Mouse (Mus musculus) adrenal gland, postnatal 4 days (tissue): ENCODE data around the gene Pccb. TPM values are rescaled to one million over a fixed set of nuclear protein-coding genes. Genes with fewer than 3 reads are reported as not detected.

ENCODE experiments used
- DNase-seq, 2 experiments: peaks; one replicate each; pipeline ENCODE4 v3.0.0; 2021 to 2022; ENCODE audit warnings: low spot score in 2 of 2, mixed read lengths in 2 of 2
- long read RNA-seq, 2 experiments: library from polyadenylated mRNA; stranded (forward); transcript quantifications; one replicate each; pipeline ENCODE4 v2.0.0; 2021
- total RNA-seq, 2 experiments: library from RNA; stranded (reverse); gene quantifications; 2 replicates each; pipeline ENCODE4 v1.2.3; 2021

Gene Pccb
- total RNA-seq, result 100 to 1,000 TPM; 102 to 115 TPM
- long read RNA-seq, experiment 1, transcript Pccb-201 (15 exons, 2,320 nt), result major isoform, 67 of 111 reads
- long read RNA-seq, experiment 1, partial matches to known transcripts, result 34 of 111 reads
- long read RNA-seq, experiment 1, other reads (novel, unspliced or antisense), result 8 of 111 reads
- long read RNA-seq, experiment 2, transcript Pccb-201 (15 exons, 2,320 nt), result major isoform, 117 of 166 reads
- long read RNA-seq, experiment 2, partial matches to known transcripts, result 39 of 166 reads
- long read RNA-seq, experiment 2, other reads (novel, unspliced or antisense), result 8 of 166 reads

DNA sequence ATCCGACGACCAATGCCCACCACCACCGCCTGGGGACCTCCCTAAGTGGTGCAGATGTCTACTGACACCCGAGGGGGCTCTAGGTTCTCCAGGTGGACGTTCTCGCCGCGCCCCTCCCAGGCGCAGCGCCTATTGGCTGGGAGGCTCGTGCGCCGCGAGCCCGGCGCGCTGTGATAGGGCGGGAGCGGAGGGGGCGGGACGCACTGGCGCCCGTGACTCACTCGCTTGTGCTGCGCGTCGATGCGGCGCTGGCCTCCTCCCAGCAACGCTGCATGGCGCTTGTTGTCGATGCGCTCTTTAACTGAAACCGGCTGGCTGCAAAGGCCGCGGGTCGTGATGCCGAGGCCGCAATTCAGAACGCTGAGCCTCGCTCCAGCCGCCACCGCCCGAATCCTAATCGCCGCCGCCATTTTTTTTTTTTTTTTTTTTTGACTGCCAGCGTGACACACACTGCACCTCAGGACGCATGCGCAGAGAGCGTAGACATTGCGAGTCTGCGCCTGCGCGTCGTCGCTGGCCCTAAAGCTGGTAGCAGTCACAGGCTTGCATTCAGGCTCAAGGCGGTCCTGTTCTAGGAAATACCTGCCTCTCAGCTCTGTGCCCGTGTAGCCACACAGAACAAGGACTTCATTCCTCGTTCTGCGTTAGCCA, at the start of gene Pccb:
TSS of gene Pccb (minus strand) at position 451 of the 651 bp plus-strand sequence.
- peak; percentile 86 to 92 for DNase-seq

DNA sequence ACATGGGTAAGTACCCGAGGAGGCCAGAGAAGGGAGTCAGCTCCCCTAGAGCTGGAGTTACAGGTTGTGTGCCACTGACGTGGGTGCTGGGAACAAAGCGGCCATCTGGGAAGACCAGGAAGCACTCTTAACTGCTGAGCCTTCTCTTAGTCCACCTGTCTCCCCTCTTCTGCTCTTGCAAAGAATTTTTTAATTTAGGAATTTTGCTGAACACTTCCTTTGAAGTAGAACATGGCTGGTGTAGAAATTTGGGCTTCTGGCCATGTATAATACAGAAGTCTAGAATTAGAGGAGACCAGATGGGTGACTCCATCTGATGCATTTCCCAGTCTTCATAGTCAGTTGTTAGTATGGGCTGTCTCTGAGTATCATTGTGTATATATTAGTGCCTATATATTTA, 49.0 kb upstream of the Pccb start:
- DNase-seq, result no peak

DNA sequence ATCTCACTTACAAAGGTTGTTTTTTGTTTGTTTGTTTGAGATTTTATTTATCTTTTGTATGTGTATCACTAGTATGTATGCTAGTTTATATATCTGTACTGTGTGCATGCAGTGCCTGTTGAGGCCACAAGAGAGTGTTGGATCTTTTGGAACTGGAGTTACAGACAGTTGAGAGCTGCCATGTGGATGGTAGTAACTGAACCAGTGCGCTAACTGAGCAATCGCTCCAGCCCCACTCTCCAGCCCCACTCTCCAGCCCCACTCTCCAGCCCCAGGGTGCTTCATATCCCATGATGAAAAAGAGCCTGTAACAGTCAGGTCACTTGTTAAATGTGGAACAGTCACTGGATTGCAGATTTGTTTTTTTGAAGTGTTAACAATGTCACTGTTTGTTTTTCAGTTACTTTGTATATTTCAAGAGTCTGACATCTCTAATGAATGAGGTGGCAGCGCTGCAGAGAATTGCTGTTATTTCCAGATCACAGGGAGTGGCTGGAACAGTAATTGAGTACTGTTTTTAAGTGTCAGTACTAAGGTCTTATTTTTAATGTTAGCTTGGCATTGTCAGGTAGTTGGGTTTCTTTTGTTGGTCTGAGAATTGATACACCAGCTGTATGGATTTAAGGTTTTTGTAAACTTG, 45.5 kb upstream of the Pccb start:
- DNase-seq, result no peak

DNA sequence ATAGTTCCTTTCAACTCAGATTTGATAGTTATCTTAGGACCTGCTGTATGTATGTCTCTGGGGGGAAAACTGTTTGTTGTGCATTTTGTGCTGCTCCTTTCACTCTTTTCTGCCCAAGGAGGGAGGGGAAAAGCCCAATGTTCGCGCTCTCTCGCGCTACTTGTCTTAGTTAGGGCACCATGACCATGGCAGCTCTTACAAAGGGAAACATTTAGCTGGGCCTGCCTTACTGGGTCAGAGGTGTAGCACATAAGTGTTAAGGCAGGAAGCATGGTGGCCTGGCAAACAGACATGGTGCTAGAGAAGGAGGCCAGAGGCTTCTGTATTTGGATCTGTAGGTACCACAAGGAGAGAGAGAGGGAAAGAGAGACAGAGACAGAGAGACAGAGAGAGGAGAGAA, 43.9 kb upstream of the Pccb start:
- no peak for DNase-seq

DNA sequence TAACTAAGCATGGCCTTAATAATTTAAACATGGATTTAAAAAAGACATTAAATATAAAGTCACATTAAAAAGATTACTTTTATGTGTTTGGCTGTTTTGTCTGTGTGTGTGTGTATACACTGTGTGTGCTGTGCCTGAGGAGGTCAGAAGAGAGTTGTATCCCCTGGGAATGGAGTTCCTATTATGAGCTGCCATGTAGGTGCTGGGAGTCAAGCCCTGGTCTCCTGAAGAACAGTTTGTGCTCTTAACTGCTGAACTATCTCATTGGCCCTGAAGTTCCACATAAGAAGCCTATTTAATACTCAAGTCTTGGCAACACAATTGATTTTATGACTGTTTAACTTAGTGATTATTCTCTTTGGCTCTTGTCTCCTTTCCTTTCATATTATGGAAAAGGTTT, 42.8 kb upstream of the Pccb start:
- DNase-seq, result no peak

DNA sequence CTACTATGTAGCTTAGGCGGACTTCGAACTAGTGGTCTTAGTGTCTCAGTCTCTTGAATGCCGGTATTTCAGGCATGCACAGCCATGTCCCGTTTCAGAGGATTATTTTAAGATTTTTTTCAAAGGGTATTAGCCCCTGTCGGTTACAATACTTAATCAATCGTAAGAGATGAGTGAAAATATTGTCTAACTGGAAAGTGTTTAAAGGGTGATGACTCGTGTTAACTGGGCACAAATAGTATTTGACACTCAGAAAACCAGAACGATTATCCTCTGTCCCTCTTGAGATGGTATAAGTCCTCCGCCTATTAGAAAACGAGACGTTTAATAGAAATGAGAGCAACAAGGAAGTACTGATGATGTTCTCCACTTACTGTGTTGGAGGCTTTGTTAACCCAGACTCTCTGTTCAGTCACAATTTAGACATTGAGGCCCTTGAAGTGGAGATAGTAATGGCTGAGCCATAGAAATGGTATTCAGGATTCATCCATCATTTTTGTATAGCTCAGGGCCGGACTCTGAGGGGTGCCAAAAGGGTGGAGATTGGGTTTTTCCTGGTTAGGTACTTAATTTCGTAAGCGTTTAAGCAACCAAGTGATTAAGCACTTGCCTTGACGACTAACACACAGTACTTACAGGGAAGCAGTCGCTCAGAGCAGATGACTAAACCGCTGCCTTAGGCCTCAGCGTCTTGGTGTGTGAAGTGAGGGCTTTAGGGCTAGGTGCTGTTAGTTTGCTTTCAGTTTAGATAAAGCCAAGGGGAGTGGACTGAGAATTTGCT, 41.6 kb upstream of the Pccb start:
- peak in 1 of 2 experiments; percentile 12 for DNase-seq

DNA sequence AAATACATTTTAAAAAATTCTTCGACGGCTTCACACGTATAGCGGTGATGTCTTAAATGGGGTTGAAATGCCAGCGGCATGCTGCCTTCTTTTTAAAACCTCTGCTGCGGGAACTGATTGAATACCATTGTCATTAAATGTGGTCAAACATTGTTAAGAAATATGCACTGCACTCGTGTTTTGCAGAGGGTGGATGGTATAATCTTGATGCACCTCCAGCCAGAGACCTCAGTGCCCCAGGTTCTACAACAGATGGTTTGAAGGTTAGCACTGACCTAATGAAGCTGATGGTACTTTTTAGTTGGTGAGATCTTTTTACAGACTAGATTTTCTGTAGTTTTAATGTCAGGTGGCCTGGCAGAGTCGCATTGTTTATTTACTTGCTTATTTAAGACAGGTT, 41.0 kb upstream of the Pccb start:
- DNase-seq, result no peak

DNA sequence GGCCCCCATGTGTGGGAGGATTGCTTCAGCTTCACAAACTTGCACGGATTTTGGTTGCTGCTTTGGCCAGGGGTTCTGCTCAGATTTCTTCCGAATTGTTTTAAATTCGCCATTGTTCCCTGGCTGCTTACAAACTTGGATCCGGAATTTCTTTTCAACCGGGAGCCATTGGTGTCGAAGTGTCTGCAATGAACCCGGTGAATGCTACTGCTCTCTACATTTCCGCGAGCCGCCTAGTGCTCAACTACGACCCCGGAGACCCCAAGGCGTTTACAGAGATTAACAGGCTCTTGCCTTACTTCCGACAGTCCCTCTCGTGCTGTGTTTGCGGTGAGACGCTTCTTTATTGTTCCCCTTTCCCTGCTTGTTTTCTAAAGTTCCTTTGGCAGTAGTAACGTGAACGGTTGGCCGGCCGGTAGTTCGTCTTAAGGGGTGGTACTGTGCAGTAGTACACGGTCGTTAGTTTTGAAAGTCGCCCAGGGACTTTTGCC, 40.4 kb upstream of the Pccb start:
- DNase-seq, result no peak

DNA sequence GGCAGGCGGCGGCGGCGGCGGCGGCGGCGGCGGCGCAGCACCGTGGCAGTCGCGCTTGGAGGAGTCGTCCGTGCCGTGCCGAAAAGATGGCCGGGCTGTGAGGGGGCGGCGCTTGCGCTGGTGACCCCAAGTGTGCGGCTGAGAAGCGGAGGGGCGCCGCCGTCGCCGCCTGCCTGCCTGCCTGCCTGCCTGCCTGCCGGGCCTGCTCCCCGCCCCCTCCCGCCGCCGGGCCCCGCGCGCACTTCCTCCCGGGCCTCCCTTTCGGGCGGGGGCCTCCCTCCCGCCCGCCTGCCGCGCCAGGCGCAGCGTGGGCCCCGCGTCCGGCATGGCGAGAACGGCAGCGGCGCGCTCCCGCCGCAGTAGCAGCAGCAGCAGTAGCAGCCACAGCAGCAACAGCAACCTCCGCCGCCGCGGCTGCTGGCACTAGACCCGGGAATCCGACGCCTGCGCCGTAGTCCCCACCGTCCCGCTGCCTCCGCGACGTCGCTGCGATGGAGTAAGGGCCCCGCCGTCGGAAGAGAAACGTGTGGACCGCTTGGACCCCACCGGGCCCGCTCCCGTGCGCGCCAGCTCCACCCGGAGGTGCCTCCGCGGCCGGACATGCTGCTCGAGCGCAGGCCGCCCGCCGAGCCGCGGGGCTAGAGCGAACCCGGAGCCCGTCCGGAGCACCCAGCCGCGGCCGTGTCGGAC, 39.8 kb upstream of the Pccb start:
- peak; percentile 54 to 71 for DNase-seq

DNA sequence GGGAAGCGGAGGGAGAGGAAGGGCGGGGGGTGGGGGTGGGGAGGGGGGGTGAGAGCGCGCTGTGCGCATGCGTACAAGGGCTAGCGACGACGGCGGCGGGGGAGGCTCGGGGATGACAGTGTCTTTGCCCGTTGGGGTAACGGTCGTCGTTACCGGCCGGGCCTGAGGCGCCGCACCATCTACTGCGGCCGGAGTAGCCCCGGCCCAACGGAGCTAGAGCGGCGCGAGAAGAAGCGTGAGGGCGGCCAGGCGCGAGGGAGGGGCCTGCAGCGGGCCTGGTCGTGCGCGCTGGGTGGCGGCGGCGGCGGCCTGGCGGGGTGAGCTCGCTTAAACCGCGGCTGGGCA, 39.3 kb upstream of the Pccb start, which contains the start of gene Msl2:
TSS of gene Msl2 (plus strand) at position 115 of the 345 bp plus-strand sequence.
- DNase-seq, result no peak

DNA sequence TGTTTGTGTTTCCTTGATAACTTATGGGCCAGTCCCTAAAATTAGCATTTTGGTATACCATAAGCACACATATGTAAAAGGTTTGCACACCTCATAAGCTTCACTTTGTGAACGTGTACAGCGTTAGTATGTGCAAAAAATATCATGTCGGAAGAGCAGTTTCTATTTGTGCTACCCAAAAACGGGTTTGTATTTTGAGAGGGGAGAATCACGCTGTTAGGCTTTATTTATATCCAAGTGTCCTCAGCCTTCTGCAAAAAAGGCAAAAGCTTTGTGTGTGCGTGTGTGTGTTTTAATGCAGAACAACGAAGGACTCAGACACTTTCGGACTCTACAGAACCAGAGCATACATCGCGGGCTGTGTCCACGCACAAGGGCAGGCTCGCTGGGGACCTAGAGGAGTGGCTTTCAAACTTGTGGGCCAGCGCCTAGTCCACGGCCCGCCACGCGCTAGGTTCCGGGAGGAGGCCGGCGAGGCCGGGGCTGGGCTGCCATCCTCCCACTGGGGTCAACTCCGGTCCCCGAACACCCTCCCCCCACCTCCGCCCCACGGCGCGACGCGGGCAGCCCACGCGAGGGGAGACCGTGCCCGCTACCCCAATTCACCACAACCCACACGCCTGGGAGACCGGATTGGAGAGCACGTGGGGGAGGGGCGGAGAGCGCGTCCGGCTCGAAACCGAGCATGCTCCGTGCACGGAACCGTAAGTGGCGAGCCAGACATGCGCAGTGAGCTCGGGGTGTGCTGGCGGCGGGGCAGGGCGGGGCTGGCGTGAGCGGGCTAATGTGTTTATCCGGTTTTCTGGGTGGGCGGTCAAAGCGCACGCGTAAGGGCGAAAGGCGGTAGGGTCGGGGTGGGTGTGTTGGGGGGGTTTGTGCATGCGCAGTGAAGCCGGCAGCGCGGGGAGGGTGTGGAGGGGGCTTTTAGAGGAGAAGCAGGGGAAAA, 38.6 kb upstream of the Pccb start:
- peak; percentile 93 to 97 for DNase-seq

DNA sequence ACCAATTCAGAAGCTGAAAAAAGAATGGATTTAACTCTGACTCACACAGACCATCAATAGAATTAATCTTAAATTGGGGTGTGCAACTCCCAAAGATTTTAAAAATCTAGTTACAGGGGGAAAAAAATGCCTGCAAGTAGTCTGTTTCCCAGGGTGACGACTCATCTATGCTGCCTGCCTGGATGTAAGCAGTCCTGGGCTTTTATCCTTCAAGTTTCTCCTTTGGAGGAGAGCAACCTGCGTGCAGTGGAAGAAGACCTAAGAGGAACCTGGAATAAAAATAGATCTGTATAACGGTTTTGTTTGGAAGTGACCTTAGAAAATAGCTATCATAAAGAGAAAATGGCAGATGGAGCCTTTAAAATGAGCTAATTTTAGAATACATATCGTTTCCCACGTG, 37.8 kb upstream of the Pccb start:
- DNase-seq, result no peak

DNA sequence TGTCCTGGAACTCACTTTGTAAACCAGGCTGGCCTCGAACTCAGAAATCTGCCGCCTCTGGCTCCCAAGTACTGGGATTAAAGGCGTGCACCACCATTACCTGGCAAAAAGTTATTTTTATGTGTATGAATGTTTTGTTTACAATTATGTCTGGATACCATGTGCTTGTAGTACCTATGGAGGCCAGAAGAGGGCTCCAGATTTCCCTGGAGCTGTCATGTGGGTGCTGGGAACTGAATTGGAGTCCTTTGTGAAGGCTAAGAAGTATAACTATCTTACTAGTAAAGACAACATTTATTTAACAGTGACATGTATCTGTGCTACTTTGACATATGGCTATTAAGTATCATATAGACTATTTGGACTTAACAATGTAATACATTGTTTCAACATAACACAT, 35.1 kb upstream of the Pccb start:
- no peak for DNase-seq

DNA sequence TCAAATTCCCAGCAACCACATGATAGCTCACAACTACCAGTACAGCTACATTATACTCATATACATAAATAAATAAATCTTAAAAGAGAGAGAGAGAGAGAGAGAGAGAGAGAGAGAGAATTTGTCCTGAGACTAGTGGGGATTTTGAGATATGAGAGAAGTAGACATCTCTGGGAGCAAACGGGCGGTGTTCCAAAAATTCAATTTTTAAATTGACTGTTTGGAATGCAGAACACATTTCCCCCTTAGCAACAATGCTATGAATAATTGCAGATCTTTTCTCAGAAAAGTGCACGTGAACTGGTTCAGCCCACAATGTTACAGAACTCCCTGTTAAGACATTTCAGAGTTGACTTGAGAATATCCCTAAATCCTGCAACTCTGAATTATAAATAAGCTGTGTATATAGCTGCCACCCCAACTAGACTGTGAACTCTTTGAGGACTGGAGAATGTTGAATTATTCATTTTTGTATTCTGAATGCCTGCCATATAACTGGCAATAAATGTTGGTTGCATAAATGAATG, 30.4 kb upstream of the Pccb start:
- DNase-seq, result no peak

DNA sequence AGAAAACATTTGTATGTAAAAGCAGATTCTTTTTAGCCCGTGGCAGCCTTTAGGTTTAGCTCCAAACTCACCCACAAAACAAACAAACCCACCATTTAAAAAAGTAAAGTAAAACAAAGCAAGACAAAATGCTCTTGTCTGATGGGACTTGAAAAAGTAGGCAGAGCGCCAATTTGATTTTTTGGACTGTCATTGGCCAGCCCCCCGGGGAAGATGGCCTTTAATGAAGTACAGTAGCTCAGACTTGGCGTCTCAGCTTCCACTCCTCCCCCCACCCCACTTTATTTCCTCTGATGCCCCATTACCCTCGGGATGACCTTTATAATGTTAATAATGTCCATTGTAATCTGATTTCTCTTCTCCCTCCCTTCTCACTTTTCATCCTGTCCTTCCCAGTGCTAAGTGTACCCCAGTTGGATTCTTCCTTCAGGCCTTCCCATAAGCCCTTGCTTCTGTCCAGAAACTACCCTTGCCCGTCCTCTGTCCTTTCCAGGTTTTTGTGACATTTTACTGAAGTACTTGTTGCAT, 27.6 kb upstream of the Pccb start:
- DNase-seq, result no peak

DNA sequence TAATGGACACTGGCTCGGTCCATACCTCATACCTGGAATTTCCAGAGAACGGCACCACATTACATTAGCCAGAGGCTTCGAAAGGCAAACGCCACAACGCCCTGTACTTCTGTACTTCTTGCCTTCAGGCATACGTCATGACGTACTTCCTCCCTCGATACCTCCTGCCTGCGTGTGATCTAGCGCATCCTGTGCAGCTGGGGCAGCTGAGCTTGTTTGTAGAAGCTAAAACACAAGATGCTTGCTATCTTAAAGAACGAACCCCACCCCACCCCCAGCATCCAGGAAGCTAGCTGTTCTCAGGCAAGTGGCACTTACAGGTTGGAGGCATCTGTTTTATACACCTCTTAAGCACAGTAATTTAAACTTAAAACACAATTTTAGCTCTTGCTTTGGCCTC, 26.3 kb upstream of the Pccb start:
- no peak for DNase-seq

DNA sequence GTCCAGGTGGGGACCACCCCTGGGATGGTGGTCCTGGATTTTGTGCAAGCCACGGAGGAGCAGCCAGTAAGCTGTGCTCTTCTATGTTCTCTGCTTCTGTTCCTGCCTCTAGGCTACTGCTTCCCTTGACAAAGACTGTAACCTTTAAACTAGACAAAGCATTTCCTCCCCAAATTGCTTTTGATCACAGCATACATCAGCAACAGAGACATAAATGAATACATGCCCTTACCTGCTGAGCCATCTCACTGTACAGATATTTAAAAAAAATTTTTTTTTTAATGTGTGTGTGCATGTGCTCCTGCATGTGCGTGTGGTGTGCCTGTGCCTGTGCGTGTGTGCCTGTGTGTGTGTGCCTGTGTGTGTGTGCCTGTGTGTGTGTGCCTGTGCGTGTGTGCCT, 22.5 kb upstream of the Pccb start:
- no peak for DNase-seq

DNA sequence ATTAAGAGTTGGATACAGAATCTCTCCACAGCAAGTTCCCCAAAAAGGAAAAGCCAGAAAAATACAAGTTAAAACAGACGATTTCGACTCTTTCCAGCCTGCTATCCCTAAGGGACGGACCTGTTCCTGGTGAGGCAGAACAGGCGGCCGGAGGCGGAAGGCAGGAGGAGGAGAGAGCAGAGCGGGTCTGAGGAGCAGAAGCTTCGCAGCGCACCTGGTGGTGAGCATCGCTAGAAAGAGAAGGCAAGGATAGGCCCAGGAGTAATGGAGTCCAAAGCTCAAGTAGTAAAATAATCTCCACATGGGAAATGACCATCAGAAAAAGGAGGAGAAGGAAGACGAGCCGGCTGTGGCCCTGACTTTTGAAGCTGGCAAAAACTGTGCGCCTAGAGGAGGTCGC, 18.6 kb upstream of the Pccb start:
- DNase-seq, result no peak

DNA sequence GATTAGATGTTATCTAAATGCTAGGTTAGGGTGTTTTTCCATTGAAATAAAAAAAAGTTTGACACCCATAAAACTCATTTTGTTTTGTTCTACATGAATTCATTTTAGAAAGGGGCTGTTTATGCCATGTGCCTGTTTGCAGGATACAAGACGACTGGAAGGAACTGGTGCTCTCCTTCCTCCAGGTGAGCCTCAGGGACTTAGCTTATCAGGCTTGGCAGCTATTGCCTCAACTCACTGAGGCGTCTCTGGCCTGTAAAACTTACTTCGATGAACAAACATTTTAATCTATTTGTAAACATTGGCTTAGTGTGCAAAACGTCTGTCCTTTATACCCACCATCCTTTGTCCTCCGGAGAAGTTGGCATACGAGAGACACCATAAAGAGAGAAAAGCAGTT, 18.0 kb upstream of the Pccb start:
- DNase-seq, result no peak
